Mouse (Mus musculus) forebrain, embryonic 11.5 days (tissue): ENCODE measurements around the gene Ccr6. TPM values are rescaled to one million over a fixed set of nuclear protein-coding genes. Genes with fewer than 3 reads are reported as not detected.
A peak's percentile ranks its signal among the peaks of the same experiment; 100 is the strongest.

Source experiments
- ATAC-seq: fragments of 200-750 bp; cut with Nextera tagmentation; replicated peaks from 2 replicates; pipeline ENCODE4 v1.8.0; 2017; ENCODE audit warnings: moderate TSS enrichment; ENCODE audit not compliant: low FRiP score
- DNase-seq: peaks from one replicate; pipeline ENCODE4 v3.0.0-alpha.2; 2017; ENCODE audit warnings: low spot score
- H3K27ac ChIP-seq: fragments of 300-500 bp; sonication (generic); 2 replicates; pipeline ENCODE4 v1.5.1; 2014; ENCODE audit warnings: low read depth, low read length
- H3K27me3 ChIP-seq: fragments of 300-500 bp; sonication (generic); 2 replicates; pipeline ENCODE4 v1.6.1; 2014; ENCODE audit warnings: mild to moderate bottlenecking, low read length, mixed read lengths; ENCODE audit not compliant: control insufficient read depth, insufficient read depth
- H3K36me3 ChIP-seq: fragments of 300-500 bp; sonication (generic); 2 replicates; pipeline ENCODE4 v1.6.1; 2014; ENCODE audit warnings: mild to moderate bottlenecking, low read length, moderate library complexity, mixed read lengths; ENCODE audit not compliant: control insufficient read depth, insufficient read depth
- H3K4me1 ChIP-seq: fragments of 300-500 bp; sonication (generic); replicated peaks from 2 replicates; pipeline ENCODE4 v1.6.1; 2014; ENCODE audit warnings: low read length, mixed read lengths; ENCODE audit not compliant: control insufficient read depth, insufficient read depth
- H3K4me2 ChIP-seq: fragments of 300-500 bp; sonication (generic); 2 replicates; pipeline ENCODE4 v1.6.1; 2014; ENCODE audit warnings: low read depth, mild to moderate bottlenecking, low read length, moderate library complexity, mixed read lengths; ENCODE audit not compliant: severe bottlenecking
- H3K4me3 ChIP-seq: fragments of 300-500 bp; sonication (generic); 2 replicates; pipeline ENCODE4 v1.5.1; 2014; ENCODE audit warnings: low read depth, low read length
- H3K9ac ChIP-seq: fragments of 300-500 bp; sonication (generic); 2 replicates; pipeline ENCODE4 v1.6.1; 2014; ENCODE audit warnings: low read length
- H3K9me3 ChIP-seq: fragments of 300-500 bp; sonication (generic); 2 replicates; pipeline ENCODE4 v1.6.1; 2016; ENCODE audit warnings: low read length, mixed read lengths; ENCODE audit not compliant: control insufficient read depth
- WGBS: fragments of 180-500 bp; shearing (Covaris S2); extraction: QIAGEN DNeasy Blood & Tissue Kit; methylation state at CpG from one replicate; pipeline ENCODE4 v1.1.7; 2014; 5-methylcytosine and 5-hydroxymethylcytosine counted together
- polyA plus RNA-seq: library from polyadenylated mRNA; unstranded; fragments of >200 nt; fragmentation: Nextera tagmentation; extraction: Ambion mirVana; gene quantifications from 2 replicates; pipeline ENCODE4 v1.2.1, GENCODE M21; 2014

The Ccr6 gene
- polyA plus RNA-seq, 1 experiment from 2014 or later, result not detected

- Histone ChIP-seq H3K9me3 (no peaks in the 10 kb centered on the region), H3K4me1 (peaks cover 1% of the 10 kb centered on the region; the same call in 1 of the 2 replicates), H3K4me3 (peak overlapping the region; percentile 78), H3K27ac (peak overlapping the region; percentile 59; the same call in 1 of the 2 replicates), H3K36me3 (no peaks in the 10 kb centered on the region), H3K27me3 (no peaks in the 10 kb centered on the region), H3K4me2 (peak overlapping the region; percentile 99), H3K9ac (peak overlapping the region; percentile 78)
- under 1% methylated on average over 71 of the region's 77 CpGs for WGBS
- ATAC-seq (peak; percentile 98), DNase-seq (peak; percentile 96)
Measured at GRCm38 (mm10) chr17:8283526-8284253, 47.8 kb downstream of the Ccr6 start.

GRCm38 (mm10) chr17:8284254-8284661 is 48.4 kb downstream of the Ccr6 start:
- WGBS, result under 1% methylated on average over 31 of the region's 32 CpGs
- Histone ChIP-seq H3K27me3 (no peaks in the 10 kb centered on the region), H3K27ac (0 out of 2 replicates have a peak overlapping the region, but pooled peaks have one; percentile 18), H3K4me1 (peaks cover 1% of the 10 kb centered on the region; the same call in 1 of the 2 replicates), H3K4me2 (peak overlapping the region; percentile 99), H3K4me3 (peak overlapping the region; percentile 78), H3K9me3 (no peaks in the 10 kb centered on the region), H3K9ac (peak overlapping the region; percentile 63), H3K36me3 (no peaks in the 10 kb centered on the region)
- ATAC-seq, result 0 out of 2 replicates have a peak, but pooled peaks have one; percentile 1
- no peak for DNase-seq

GRCm38 (mm10) chr17:8285056-8285455 is 49.2 kb downstream of the Ccr6 start:
- Histone ChIP-seq H3K27me3 (no peaks in the 10 kb centered on the region), H3K4me1 (peaks cover 1% of the 10 kb centered on the region; the same call in 1 of the 2 replicates), H3K27ac (no peak overlapping the region), H3K9ac (0 out of 2 replicates have a peak overlapping the region, but pooled peaks have one; percentile 17), H3K36me3 (no peaks in the 10 kb centered on the region), H3K9me3 (no peaks in the 10 kb centered on the region), H3K4me2 (peak overlapping the region; percentile 99; the same call in 1 of the 2 replicates), H3K4me3 (no peak overlapping the region)
- no peak for DNase-seq
- WGBS, result 42% methylated on average over 8 of the region's 8 CpGs
- no peak for ATAC-seq

- 86% methylated on average over 4 of the region's 4 CpGs for WGBS
- H3K4me2 ChIP-seq, result no peak overlapping the region
- H3K27ac ChIP-seq, result no peak overlapping the region
- ATAC-seq, result no peak
- H3K27me3 ChIP-seq, result no peaks in the 10 kb centered on the region
- H3K9me3 ChIP-seq, result no peaks in the 10 kb centered on the region
- H3K9ac ChIP-seq, result no peak overlapping the region
- DNase-seq, result no peak
- H3K36me3 ChIP-seq, result no peaks in the 10 kb centered on the region
- H3K4me3 ChIP-seq, result no peak overlapping the region
- peaks cover 1% of the 10 kb centered on the region; the same call in 1 of the 2 replicates for H3K4me1 ChIP-seq
Measured at GRCm38 (mm10) chr17:8286987-8287386, 51.1 kb downstream of the Ccr6 start.

- WGBS, result 89% methylated on average over 3 of the region's 3 CpGs
- no peak overlapping the region for H3K4me3 ChIP-seq
- H3K4me1 ChIP-seq, result no peaks in the 10 kb centered on the region
- H3K27ac ChIP-seq, result no peak overlapping the region
- H3K9ac ChIP-seq, result no peak overlapping the region
- H3K4me2 ChIP-seq, result no peak overlapping the region
- H3K27me3 ChIP-seq, result no peaks in the 10 kb centered on the region
- H3K9me3 ChIP-seq, result no peaks in the 10 kb centered on the region
- ATAC-seq (no peak), DNase-seq (no peak)
- H3K36me3 ChIP-seq, result no peaks in the 10 kb centered on the region
Measured at GRCm38 (mm10) chr17:8289993-8290679, 54.3 kb downstream of the Ccr6 start.

GRCm38 (mm10) chr17:8290736-8291135 is 54.9 kb downstream of the Ccr6 start:
- no peak for DNase-seq

GRCm38 (mm10) chr17:8295825-8296224 is 60.0 kb downstream of the Ccr6 start:
- DNase-seq (no peak), ATAC-seq (no peak)
- H3K4me2 ChIP-seq, result no peak overlapping the region
- H3K4me3 ChIP-seq, result no peak overlapping the region
- H3K9ac ChIP-seq, result no peak overlapping the region
- H3K27ac ChIP-seq, result no peak overlapping the region
- H3K9me3 ChIP-seq, result no peaks in the 10 kb centered on the region
- H3K4me1 ChIP-seq, result no peaks in the 10 kb centered on the region
- H3K27me3 ChIP-seq, result no peaks in the 10 kb centered on the region
- no peaks in the 10 kb centered on the region for H3K36me3 ChIP-seq

More at GRCm38 (mm10) chr17:8290736-8291135, 54.9 kb downstream of the Ccr6 start:
- H3K9me3 ChIP-seq, result no peaks in the 10 kb centered on the region
- H3K27me3 ChIP-seq, result no peaks in the 10 kb centered on the region
- H3K4me2 ChIP-seq, result no peak overlapping the region
- H3K9ac ChIP-seq, result no peak overlapping the region
- ATAC-seq, result no peak
- no peaks in the 10 kb centered on the region for H3K4me1 ChIP-seq
- no peaks in the 10 kb centered on the region for H3K36me3 ChIP-seq
- H3K27ac ChIP-seq, result no peak overlapping the region
- no peak overlapping the region for H3K4me3 ChIP-seq

GRCm38 (mm10) chr17:8296313-8296844 is 60.5 kb downstream of the Ccr6 start:
- no peaks in the 10 kb centered on the region for H3K27me3 ChIP-seq
- no peak overlapping the region for H3K9ac ChIP-seq
- H3K36me3 ChIP-seq, result no peaks in the 10 kb centered on the region
- no peaks in the 10 kb centered on the region for H3K4me1 ChIP-seq
- no peak overlapping the region for H3K4me3 ChIP-seq
- no peak overlapping the region for H3K27ac ChIP-seq
- 92% methylated on average over 9 of the region's 9 CpGs for WGBS
- H3K4me2 ChIP-seq, result no peak overlapping the region
- DNase-seq, result no peak
- no peaks in the 10 kb centered on the region for H3K9me3 ChIP-seq
- no peak for ATAC-seq
